Mouse (Mus musculus) stomach, embryonic 16.5 days (tissue): ENCODE data around the gene Macrod2. TPM values are rescaled to one million over a fixed set of nuclear protein-coding genes. Genes with fewer than 3 reads are reported as not detected.

Experiments used
- ATAC-seq: fragments of 200-750 bp; cut with Nextera tagmentation; 2 replicates; pipeline ENCODE4 v1.8.0; 2017; ENCODE audit warnings: moderate number of reproducible peaks, moderate TSS enrichment; ENCODE audit not compliant: insufficient read depth, low FRiP score
- H3K27ac ChIP-seq: fragments of 300-500 bp; sonication (generic); 2 replicates; pipeline ENCODE4 v1.5.1; 2014; ENCODE audit warnings: low read length
- H3K27me3 ChIP-seq: fragments of 300-500 bp; sonication (generic); 2 replicates; pipeline ENCODE4 v1.6.1; 2014; ENCODE audit warnings: low read length, control low read depth, mixed read lengths; ENCODE audit not compliant: control insufficient read depth, insufficient read depth
- H3K36me3 ChIP-seq: fragments of 300-500 bp; sonication (generic); 2 replicates; pipeline ENCODE4 v1.6.1; 2014; ENCODE audit warnings: low read length; ENCODE audit not compliant: control insufficient read depth, insufficient read depth
- H3K4me1 ChIP-seq: fragments of 300-500 bp; sonication (generic); 2 replicates; pipeline ENCODE4 v1.6.1; 2014; ENCODE audit warnings: low read length, control low read depth, mixed read lengths; ENCODE audit not compliant: control insufficient read depth, insufficient read depth
- H3K4me2 ChIP-seq: fragments of 300-500 bp; sonication (generic); 2 replicates; pipeline ENCODE4 v1.6.1; 2014; ENCODE audit warnings: low read depth, low read length, mixed read lengths
- H3K4me3 ChIP-seq: fragments of 300-500 bp; sonication (generic); replicated peaks from 2 replicates; pipeline ENCODE4 v1.5.1; 2014; ENCODE audit warnings: mild to moderate bottlenecking, low read length
- H3K9ac ChIP-seq: fragments of 300-500 bp; sonication (generic); 2 replicates; pipeline ENCODE4 v1.6.1; 2014; ENCODE audit warnings: low read length
- H3K9me3 ChIP-seq: fragments of 300-500 bp; sonication (generic); replicated peaks from 2 replicates; pipeline ENCODE4 v1.6.1; 2016; ENCODE audit warnings: low read length, control low read depth; ENCODE audit not compliant: control insufficient read depth
- WGBS: fragments of 180-500 bp; shearing (Covaris S2); extraction: QIAGEN DNeasy Blood & Tissue Kit; methylation state at CpG from one replicate; pipeline ENCODE4 v1.1.7; 2014; 5-methylcytosine and 5-hydroxymethylcytosine counted together
- polyA plus RNA-seq: library from polyadenylated mRNA; unstranded; fragments of >200 nt; fragmentation: Nextera tagmentation; extraction: Ambion mirVana; gene quantifications from 2 replicates; pipeline ENCODE4 v1.2.1, GENCODE M21; 2015

The Macrod2 gene
- polyA plus RNA-seq, 1 experiment from 2014 or later, result 45.4 TPM

- no peaks in the 10 kb centered on the region for H3K4me1 ChIP-seq
- no peak overlapping the region for H3K4me3 ChIP-seq
- H3K27me3 ChIP-seq, result no peaks in the 10 kb centered on the region
- WGBS, result 79% methylated on average over 4 of the region's 4 CpGs
- no peak overlapping the region for H3K9ac ChIP-seq
- no peak overlapping the region for H3K27ac ChIP-seq
- ATAC-seq, result no peak
- H3K36me3 ChIP-seq, result no peaks in the 10 kb centered on the region
- no peak overlapping the region for H3K4me2 ChIP-seq
- H3K9me3 ChIP-seq, result no peaks in the 10 kb centered on the region
These were observed 1629.5 kb downstream of the Macrod2 start for GRCm38 (mm10) chr2:142024534-142025155.

- no peak overlapping the region for H3K27ac ChIP-seq
- H3K27me3 ChIP-seq, result no peaks in the 10 kb centered on the region
- ATAC-seq, result no peak
- no peaks in the 10 kb centered on the region for H3K4me1 ChIP-seq
- no peaks in the 10 kb centered on the region for H3K9me3 ChIP-seq
- no peak overlapping the region for H3K9ac ChIP-seq
- no peak overlapping the region for H3K4me3 ChIP-seq
- H3K4me2 ChIP-seq, result no peak overlapping the region
- no peaks in the 10 kb centered on the region for H3K36me3 ChIP-seq
These were observed 1631.6 kb downstream of the Macrod2 start for GRCm38 (mm10) chr2:142026721-142027120.

- H3K9ac ChIP-seq, result no peak overlapping the region
- no peaks in the 10 kb centered on the region for H3K27me3 ChIP-seq
- 58% methylated on average over 10 of the region's 10 CpGs for WGBS
- no peaks in the 10 kb centered on the region for H3K9me3 ChIP-seq
- H3K4me1 ChIP-seq, result no peaks in the 10 kb centered on the region
- no peak overlapping the region for H3K27ac ChIP-seq
- no peak overlapping the region for H3K4me3 ChIP-seq
- no peaks in the 10 kb centered on the region for H3K36me3 ChIP-seq
- H3K4me2 ChIP-seq, result no peak overlapping the region
- ATAC-seq, result no peak
These were observed 1635.9 kb downstream of the Macrod2 start for GRCm38 (mm10) chr2:142030756-142031646.

- Histone ChIP-seq H3K27me3 (no peaks in the 10 kb centered on the region), H3K4me1 (peaks cover 8% of the 10 kb centered on the region; the same call in 1 of the 2 replicates), H3K9me3 (no peaks in the 10 kb centered on the region), H3K9ac (no peak overlapping the region), H3K27ac (no peak overlapping the region), H3K36me3 (no peaks in the 10 kb centered on the region), H3K4me3 (no peak overlapping the region), H3K4me2 (no peak overlapping the region)
- 87% methylated on average over 6 of the region's 6 CpGs for WGBS
- no peak for ATAC-seq
These were observed 1660.5 kb downstream of the Macrod2 start for GRCm38 (mm10) chr2:142055576-142055975.

- Histone ChIP-seq H3K36me3 (no peaks in the 10 kb centered on the region), H3K9ac (peak overlapping the region; percentile 45), H3K27me3 (no peaks in the 10 kb centered on the region), H3K4me2 (peak overlapping the region; percentile 44), H3K9me3 (no peaks in the 10 kb centered on the region), H3K4me1 (peaks cover 8% of the 10 kb centered on the region; the same call in 1 of the 2 replicates), H3K4me3 (peak overlapping the region; percentile 4), H3K27ac (peak overlapping the region; percentile 53)
- 29% methylated on average over 14 of the region's 14 CpGs for WGBS
- ATAC-seq, result peak; percentile 86
These were observed 1663.0 kb downstream of the Macrod2 start for GRCm38 (mm10) chr2:142057889-142058750.

- Histone ChIP-seq H3K9ac (no peak overlapping the region), H3K9me3 (no peaks in the 10 kb centered on the region), H3K36me3 (no peaks in the 10 kb centered on the region), H3K4me2 (peak overlapping the region; percentile 44; the same call in 1 of the 2 replicates), H3K4me1 (peaks cover 8% of the 10 kb centered on the region; the same call in 1 of the 2 replicates), H3K27me3 (no peaks in the 10 kb centered on the region), H3K4me3 (no peak overlapping the region), H3K27ac (peak overlapping the region; percentile 53; the same call in 1 of the 2 replicates)
- 43% methylated on average over 2 of the region's 2 CpGs for whole genome bisulfite sequencing
- no peak for ATAC-seq
These were observed 1663.6 kb downstream of the Macrod2 start for GRCm38 (mm10) chr2:142058751-142059090.

GRCm38 (mm10) chr2:142108947-142109346 is 1713.8 kb downstream of the Macrod2 start:
- no peaks in the 10 kb centered on the region for H3K27me3 ChIP-seq
- no peaks in the 10 kb centered on the region for H3K36me3 ChIP-seq
- H3K27ac ChIP-seq, result no peak overlapping the region
- no peak overlapping the region for H3K4me2 ChIP-seq
- H3K4me1 ChIP-seq, result no peaks in the 10 kb centered on the region
- ATAC-seq, result no peak
- no peak overlapping the region for H3K4me3 ChIP-seq
- 83% methylated on average over 3 of the region's 3 CpGs for WGBS
- H3K9ac ChIP-seq, result no peak overlapping the region
- no peaks in the 10 kb centered on the region for H3K9me3 ChIP-seq

- Histone ChIP-seq H3K9ac (no peak overlapping the region), H3K36me3 (no peaks in the 10 kb centered on the region), H3K27me3 (no peaks in the 10 kb centered on the region), H3K9me3 (no peaks in the 10 kb centered on the region), H3K4me3 (no peak overlapping the region), H3K4me1 (no peaks in the 10 kb centered on the region), H3K27ac (no peak overlapping the region), H3K4me2 (no peak overlapping the region)
- WGBS, result 71% methylated on average over 1 of the region's 1 CpGs
- no peak for ATAC-seq
These were observed 1721.5 kb downstream of the Macrod2 start for GRCm38 (mm10) chr2:142116623-142117022.
